Mouse (Mus musculus): ENCODE data around the gene Hsd17b12.

DNA sequence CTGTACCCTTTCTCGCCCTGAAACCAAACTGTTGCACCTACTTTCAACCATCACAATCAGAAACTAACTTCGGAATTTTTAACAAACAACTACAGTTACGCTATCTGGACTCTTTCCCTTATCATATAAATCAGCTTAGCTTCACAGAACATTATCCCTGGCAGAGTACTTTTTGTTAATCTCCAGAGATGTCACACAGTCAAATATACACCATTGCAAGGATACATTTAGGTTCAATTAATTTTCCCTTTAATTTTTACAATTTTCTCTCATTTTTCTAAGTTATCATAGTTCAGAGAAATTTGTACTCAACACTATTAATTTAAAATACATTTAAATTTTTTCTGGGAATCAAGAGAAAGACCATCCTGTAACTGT is 21.3 kb upstream of the Hsd17b12 start:
- TF ChIP-seq POLR2A (IDR thresholded peaks at IDR 0.05; ENCODE audit: low read depth, low read length) = no peak; the same call in 1 of the 2 replicates
- no peak for TF ChIP-seq CTCF (conservative IDR thresholded peaks at IDR 0.05 in 1 of 2, IDR thresholded peaks at IDR 0.05 in 1 of 2; ENCODE audit: low read depth in 2 of 2, low read length in 2 of 2)
- no peak for TF ChIP-seq ZNF384 (IDR thresholded peaks at IDR 0.05; ENCODE audit: low read depth, low read length)
- no peak for TF ChIP-seq BHLHE40 (IDR thresholded peaks at IDR 0.05; ENCODE audit: low read depth, low read length)
- TF ChIP-seq MXI1 (IDR thresholded peaks at IDR 0.05; ENCODE audit: low read depth, low read length) = no peak
- no peak for TF ChIP-seq JUND (conservative IDR thresholded peaks at IDR 0.05; ENCODE audit: low read depth, low read length)

Measured in CH12.LX (cell line).